Mouse (Mus musculus) brain, embryonic 14.5 days (tissue): Measurements from ENCODE around the gene Eid3.

ENCODE experiments used
- CTCF ChIP-seq: fragments of 200-500 bp; IDR thresholded peaks from 2 replicates; pipeline ENCODE4 v1.5.1; 2012; ENCODE audit warnings: inconsistent platforms, mild to moderate bottlenecking, moderate library complexity, borderline replicate concordance; ENCODE audit not compliant: insufficient read depth, insufficient read length; ENCODE audit errors: extremely low read depth
- POLR2A ChIP-seq: fragments of 200-500 bp; IDR thresholded peaks from 2 replicates; pipeline ENCODE4 v1.6.1; 2012; ENCODE audit warnings: mild to moderate bottlenecking, inconsistent platforms, borderline replicate concordance; ENCODE audit not compliant: poor library complexity, insufficient read depth, insufficient read length, severe bottlenecking; ENCODE audit errors: extremely low read depth

- TF ChIP-seq CTCF = no peak
- TF ChIP-seq POLR2A = no peak
These were observed at the start of gene Eid3 for GRCm38 (mm10) chr10:82866356-82866755.
